Mouse (Mus musculus) brain, embryonic 14.5 days (tissue): ENCODE measurements at regions not wholly inside any gene's neighbourhood (a gene's known extent, or its start where the extent isn't known, plus 50 kb on each side); places are given as distances from the start of the nearest gene placed in this dataset.

ENCODE experiments used
- CTCF ChIP-seq: fragments of 200-500 bp; IDR thresholded peaks from 2 replicates; pipeline ENCODE4 v1.5.1; 2012; ENCODE audit warnings: inconsistent platforms, mild to moderate bottlenecking, moderate library complexity, borderline replicate concordance; ENCODE audit not compliant: insufficient read depth, insufficient read length; ENCODE audit errors: extremely low read depth
- POLR2A ChIP-seq: fragments of 200-500 bp; IDR thresholded peaks from 2 replicates; pipeline ENCODE4 v1.6.1; 2012; ENCODE audit warnings: mild to moderate bottlenecking, inconsistent platforms, borderline replicate concordance; ENCODE audit not compliant: poor library complexity, insufficient read depth, insufficient read length, severe bottlenecking; ENCODE audit errors: extremely low read depth

DNA sequence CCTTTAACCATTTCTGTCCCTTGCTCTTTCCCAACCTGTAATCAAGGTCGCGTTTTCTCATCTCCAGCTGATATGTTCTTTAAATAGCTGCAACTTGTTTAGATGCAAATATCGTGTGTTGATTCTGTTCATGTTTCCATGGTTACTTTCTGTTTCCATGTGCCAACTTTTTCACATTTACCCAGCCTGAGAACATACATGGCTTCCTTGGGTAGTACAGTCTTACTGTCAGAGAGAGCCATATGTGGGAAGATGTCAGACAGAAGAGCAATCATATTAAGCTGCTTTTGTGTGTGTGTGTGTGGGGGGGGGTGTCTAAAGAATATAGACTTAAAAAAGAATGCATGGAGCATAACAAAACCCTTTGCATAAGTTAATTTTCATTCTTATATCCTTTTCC, 52.2 kb upstream of the Jag1 start:
- no peak for TF ChIP-seq POLR2A
- no peak for TF ChIP-seq CTCF
